Mouse (Mus musculus): Measurements from ENCODE around the gene Eno4.

DNA sequence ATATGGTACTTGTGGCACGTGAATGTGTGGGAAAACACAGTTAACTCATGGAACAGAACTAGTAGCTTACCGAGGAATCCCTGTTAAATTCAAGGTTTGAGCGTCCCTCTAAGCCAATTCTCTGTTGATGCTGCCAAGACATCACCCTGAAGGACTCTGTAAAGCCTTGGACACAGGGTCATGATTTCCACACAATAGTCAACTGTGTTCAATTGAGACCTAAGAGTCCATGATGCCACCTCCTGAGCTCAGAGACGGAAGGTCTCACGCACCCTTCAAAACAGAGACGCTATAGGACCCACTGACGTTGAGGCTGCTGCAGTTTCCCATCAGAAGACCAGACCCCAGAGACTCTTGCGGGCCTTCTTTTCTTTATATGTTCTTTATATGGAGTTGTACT, 30.9 kb downstream of the Eno4 start:
- no peak for TF ChIP-seq FLI1 (IDR thresholded peaks at IDR 0.05; ENCODE audit: low read length)
- TF ChIP-seq GATA1 (IDR thresholded peaks at IDR 0.05; ENCODE audit: borderline replicate concordance, low read length): no peak
